Mouse (Mus musculus) kidney, adult 9 months (tissue): ENCODE results near the gene Cpm.
"Not testable (repeated sequence)": the region's sequence is repeated elsewhere in the genome, so short reads cannot be mapped to it uniquely, and the experiment has no call there.

Experiments
- DNase-seq: peaks from one replicate; pipeline ENCODE4 v3.0.0; 2022

Cpm gene

DNA sequence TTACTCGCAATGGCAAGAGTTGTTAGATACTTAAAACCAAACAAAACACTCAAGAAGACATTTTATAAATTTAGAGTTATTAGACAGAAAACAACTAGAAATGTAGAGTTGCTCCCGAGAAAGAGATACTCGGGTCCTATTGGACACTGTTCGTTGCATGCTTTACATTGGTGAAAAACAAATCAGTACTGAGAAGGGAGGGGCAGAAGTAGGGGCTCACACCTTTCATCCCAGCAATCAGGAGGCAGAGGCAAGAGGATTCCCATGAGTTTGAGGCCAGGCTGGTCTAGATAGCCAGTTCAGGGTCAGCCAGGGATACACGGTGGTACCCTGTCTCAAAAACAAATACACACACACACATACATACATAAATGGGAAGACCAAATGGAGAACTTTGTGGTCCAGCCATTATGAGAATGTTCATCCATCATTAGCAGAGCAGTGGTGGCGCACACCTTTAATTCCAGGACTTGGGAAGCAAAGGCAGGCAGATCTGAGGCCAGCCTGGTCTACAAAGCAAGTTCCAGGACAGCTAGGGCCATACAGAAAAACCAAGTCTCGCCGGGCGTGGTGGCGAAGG lies 62.2 kb downstream of the Cpm start:
- DNase-seq, result no peak

DNA sequence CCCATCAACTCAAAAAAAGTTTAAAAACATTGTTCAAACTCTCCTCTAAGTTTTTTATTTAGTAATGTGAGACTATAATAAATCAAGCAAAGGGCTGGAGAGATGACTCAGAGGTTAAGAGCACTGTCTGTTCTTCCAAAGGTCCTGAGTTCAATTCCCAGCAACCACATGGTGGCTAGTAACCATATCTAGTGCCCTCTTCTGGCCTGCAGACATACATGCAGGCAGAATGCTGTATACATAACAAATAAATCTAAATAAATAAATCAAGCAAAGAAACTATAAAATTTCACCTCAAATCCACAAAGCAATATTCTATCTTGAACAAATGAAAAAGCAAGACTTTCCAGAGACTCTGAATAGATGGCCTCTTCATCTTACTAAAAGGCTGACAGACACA lies 62.9 kb downstream of the Cpm start:
- DNase-seq, result no peak

DNA sequence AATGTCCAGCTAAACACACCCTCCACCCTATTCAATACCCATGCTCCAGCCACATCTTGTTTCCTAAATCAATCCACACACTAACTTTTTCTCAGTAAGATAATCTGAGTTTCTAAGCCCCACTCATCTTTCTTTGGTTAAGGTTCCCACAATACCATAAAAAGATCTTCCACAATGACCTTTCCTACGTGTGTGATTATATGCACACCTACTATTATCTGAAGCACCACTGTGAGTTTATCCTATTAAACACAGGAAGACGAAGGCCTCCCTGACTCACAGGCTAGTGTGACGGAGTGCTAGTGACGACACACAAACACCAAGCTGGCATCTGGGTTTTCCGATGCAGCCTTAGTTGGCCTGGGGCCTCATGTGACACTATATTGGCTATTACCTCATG lies 63.7 kb downstream of the Cpm start:
- no peak for DNase-seq

DNA sequence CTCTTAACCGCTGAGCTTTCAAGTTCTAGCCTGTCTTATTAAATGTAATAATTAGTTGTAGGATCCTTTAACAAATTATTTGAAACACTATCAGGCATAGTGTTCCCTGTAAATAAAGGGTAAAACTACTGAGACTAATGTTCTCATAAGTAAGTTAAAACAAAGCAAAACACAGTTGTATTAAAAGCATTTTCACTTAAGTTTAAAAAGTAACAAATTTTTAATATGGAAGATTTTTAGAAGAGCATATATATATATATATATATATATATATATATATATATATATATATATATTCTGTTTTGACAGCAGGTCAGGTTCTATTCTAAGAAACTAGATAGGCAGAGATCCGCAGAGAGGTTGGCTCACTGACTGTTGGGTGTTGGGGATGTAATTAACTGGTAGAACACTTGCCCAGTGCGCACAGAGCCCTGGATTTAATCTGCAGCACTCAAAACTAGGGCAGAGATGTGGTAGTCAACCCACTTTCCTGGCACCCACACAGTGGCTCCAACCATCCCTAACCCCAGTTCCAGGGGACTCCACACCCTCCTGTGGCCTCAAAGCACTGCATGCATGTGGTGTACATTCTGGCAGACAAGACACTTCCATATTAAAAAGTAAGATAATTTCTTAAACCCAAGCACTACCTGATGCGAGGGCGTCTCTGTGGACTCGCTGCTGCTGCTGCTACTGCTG lies 65.1 kb downstream of the Cpm start:
- DNase-seq, result no peak

DNA sequence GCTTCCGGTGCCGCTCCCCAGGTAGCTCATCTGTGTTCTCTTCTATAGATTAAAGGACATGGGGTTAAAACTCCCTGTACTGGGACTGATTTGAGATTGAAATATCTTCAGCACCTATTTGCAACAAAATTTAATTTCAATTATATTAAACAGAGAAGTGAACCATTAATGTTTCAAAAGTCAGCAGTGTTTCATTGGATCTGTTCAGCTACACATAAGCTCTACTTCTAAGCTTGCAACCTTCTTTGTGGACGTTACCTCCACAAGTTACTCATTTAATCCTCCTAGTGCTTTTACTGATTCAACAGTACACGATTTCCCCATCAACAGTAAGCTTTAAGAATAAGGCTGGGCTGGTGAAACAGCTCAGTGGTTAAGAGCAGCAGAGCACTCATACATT lies 65.7 kb downstream of the Cpm start:
- no peak for DNase-seq

DNA sequence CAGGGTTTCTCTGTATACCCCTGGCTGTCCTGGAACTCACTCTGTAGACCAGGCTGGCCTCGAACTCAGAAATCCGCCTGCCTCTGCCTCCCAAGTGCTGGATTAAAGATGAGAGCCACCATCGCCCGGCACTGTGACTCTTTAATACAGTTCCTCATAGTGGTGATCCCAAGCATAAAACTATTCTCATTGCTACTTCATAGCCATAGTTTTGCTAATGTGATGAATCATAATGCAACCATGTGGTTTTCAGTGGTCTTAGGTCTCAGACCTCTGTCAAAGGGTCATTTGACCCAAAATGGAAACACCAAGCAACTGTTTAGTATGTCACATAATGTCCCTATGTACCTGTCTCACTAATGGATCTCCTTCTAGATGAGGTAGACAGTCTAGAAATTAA lies 66.3 kb downstream of the Cpm start:
- DNase-seq, result no peak

DNA sequence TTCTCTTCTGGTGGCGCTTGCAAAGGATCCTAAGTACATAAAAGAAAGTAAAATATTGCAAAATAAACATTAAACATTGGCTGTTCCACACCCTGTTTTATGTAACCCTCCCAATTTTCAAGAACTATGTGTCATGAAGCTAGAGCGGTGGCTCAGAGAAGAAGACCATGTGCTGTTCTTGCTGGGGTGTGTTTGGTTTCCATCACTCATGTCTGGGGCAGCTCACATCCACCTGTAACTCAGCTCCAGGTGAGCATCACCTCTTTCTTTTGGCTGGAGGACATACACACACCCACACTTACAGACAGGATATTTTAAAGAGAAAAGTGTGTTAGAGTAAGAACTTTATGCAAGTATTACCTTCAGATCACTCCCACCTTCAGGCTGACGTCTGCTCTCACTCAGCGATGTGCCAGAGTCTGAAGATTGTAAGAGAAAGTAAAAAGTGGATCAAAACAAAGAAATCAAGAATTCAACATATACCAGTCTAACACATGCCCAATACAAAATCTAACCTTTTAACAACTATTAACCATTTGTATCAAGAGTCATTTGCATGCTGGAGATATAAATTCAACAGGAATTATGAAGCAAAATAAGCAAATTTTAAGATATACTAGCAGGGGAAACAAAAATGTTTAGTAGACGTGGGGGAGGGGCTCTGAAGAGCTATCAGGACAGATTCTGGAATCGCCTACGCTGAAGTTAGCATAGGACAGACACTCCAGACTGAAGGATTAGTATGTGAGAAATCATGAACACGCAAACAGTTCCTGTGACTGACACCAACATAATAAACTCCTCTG lies 66.9 kb downstream of the Cpm start:
- DNase-seq, result no peak

DNA sequence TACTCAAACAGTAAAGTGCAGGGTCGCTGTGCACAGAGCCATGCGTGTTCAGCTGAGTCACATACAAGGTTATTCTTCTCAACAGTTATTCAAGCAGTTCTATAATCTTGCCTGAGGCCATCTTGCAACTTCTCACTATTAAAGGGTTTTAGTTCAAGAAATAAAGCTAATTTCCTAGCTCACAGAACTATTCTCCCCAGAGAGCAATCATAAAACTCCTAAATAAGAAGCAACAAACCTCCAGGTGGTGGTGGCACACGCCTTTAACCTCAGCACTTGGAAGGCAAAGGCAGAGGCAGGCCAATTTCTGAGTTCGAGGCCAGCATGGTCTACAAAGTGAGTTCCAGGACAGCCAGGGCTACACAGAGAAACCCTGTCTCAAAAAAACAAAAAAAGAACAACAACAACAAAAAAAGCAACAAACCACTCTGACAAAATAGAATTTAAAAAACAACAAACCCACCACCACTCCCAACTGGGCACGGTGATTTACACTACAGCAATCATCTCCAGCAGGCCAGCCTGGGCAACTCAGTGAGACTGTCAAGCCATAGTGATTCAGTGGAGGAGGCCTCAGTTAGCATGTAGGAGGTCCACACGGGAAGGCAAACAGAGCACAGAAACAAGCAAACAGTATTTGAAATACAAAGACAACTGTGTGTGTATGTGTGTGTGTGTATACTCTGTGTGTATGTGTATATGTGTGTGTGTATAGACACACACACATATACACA lies 67.7 kb downstream of the Cpm start:
- DNase-seq, result no peak

GRCm38 (mm10) chr10:117697561-117698115 lies 68.3 kb downstream of the Cpm start:
- no peak for DNase-seq

DNA sequence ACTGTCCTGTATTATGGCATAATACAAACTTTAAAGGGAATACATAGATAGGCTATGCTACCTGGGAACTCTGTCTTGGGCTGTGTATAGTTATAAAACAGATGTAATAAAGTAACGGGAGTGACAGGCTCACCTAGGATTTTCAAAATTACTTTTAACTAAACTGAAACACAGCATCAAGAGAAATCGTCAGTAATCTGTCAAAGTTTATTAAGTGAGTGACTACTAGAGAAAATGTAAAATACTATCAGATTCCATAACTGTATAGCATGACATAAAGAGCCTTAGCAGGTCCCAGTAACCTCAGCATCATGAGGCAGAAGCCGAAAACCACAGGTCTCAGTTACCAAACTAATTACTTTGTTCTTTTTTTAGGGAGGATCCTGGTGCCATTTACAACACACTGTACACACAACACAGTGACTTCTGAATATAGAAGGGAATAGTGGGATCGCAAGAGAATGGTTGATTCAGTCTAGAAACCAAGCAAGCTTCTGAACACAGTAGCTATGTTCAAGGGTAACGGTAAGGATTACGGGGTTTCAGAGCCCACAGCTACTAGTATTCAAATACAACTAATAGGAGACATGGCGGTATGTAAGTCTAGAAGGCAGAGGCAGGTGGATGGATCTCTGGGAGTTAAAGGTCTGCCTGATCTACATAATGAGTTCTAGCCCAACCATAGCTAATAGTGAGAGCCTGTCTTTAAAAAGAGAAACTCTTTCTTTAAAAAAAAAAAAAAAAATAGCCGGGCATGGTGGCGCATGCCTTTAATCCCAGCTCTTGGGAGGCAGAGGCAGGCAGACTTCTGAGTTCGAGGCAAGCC lies 69.2 kb downstream of the Cpm start:
- DNase-seq, result no peak

GRCm38 (mm10) chr10:117699914-117700313 lies 70.6 kb downstream of the Cpm start:
- DNase-seq, result no peak

GRCm38 (mm10) chr10:117700450-117700849 lies 71.2 kb downstream of the Cpm start:
- no peak for DNase-seq

DNA sequence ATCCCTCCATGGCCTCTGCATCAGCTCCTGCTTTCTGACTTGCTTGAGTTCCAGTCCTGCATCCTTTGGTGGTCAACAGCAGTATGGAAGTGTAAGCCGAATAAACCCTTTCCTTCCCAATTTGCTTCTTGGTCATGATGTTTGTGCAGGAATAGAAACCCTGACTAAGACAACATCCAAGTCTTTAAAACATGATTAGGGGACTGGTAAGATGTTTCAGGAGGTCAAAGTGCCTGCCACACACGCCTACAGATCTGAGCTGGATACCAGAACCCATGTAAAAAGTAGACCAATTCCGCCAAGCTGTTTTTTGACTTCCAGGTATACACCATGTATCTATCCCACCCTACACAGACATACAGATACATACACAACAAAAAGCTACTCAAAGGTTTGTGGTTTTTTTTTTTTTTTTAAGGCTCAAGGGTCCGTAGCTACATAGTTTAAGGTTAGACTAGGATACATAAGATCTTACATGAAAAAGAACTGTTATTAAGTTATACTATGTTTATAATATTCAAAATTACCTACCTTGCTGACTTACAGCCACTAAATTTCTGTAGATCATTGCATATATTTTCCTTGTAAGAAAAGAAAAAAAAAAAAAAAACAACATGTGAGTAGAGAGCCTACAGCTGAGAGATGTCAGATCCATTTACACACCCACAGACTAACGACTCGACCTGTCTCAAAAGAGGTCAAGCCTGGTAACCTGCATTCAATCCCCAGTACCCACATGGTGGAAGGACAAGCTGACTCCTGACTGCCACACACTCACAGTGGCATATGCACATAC lies 71.9 kb downstream of the Cpm start:
- DNase-seq, result no peak

GRCm38 (mm10) chr10:117702024-117702833 lies 72.9 kb downstream of the Cpm start:
- no peak for DNase-seq

DNA sequence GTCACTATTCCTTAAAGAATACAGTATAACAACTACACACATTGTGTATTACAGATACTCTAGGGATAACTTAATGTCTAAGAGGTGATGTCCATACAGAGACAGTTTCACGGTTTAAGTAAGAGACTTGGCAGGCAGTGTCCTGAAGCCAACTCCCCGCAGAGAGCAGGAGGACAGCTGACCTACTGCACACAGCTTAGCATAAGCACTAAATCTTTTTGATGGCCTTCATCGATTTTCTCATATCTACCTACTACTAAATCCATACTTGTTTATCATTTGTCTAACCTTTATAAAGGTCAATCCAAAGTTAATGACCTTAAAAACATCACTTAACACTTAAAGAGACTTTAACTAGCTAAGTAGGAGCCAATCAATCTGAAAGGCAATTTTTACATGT lies 74.2 kb downstream of the Cpm start:
- no peak for DNase-seq

- not testable (repeated sequence) for DNase-seq
Measured at GRCm38 (mm10) chr10:117704314-117704963, 75.1 kb downstream of the Cpm start.

DNA sequence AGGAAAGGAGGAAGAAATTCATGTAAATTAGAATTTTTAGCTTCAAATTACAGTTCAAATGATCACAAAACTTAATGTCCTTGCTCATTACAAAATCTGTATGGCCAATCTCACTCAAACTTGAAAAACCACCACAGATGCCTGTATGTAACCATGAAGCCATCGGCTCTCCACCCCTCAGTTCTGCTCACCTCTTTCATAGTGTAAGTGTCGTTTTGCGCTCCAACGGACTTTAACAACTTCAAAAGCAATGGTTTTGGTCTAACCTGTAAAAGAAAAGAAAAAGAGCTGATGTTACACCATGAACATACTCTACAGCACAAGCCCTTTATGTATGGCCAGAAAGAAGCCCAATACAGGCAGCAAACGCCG lies 75.7 kb downstream of the Cpm start:
- DNase-seq, result no peak

DNA sequence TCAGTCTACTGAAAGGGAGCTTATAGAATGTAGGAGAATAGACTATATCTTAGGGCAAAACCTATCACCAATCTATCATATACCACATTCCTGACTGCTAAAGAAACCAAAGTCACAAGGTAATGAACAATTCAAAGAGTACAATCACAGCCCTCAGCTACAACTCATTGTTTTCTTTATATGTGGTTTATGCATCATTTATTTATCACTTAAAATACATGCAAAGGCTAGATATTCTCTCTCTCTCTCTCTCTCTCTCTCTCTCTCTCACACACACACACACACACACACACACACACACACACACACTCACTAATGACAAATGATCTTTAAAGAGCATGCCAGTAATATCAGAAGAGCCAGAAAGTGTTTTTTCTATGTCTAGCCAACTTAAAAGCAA lies 76.5 kb downstream of the Cpm start:
- DNase-seq, result no peak

- DNase-seq, result no peak
Measured at GRCm38 (mm10) chr10:117706440-117706839, 77.1 kb downstream of the Cpm start.
